Mouse (Mus musculus) midbrain, embryonic 16.5 days (tissue): ENCODE results near the gene Gbp7. TPM values are rescaled to one million over a fixed set of nuclear protein-coding genes. Genes with fewer than 3 reads are reported as not detected.
"Not testable (repeated sequence)": the region's sequence is repeated elsewhere in the genome, so short reads cannot be mapped to it uniquely, and the experiment has no call there.

Experiments used
- ATAC-seq: fragments of 200-750 bp; cut with Nextera tagmentation; 2 replicates; pipeline ENCODE4 v1.8.0; 2017; ENCODE audit warnings: moderate TSS enrichment
- H3K27ac ChIP-seq: fragments of 300-500 bp; sonication (generic); 2 replicates; pipeline ENCODE4 v1.5.1; 2014; ENCODE audit warnings: mild to moderate bottlenecking, low read length, mixed read lengths
- H3K27me3 ChIP-seq: fragments of 300-500 bp; sonication (generic); 2 replicates; pipeline ENCODE4 v1.6.1; 2014; ENCODE audit warnings: low read depth, low read length, mixed read lengths; ENCODE audit not compliant: control insufficient read depth, insufficient read depth
- H3K36me3 ChIP-seq: fragments of 300-500 bp; sonication (generic); 2 replicates; pipeline ENCODE4 v1.6.1; 2014; ENCODE audit warnings: mild to moderate bottlenecking, low read length, moderate library complexity, mixed read lengths; ENCODE audit not compliant: control insufficient read depth, insufficient read depth
- H3K4me1 ChIP-seq: fragments of 300-500 bp; sonication (generic); 2 replicates; pipeline ENCODE4 v1.6.1; 2014; ENCODE audit warnings: mild to moderate bottlenecking, low read length, mixed read lengths; ENCODE audit not compliant: control insufficient read depth, insufficient read depth
- H3K4me2 ChIP-seq: fragments of 300-500 bp; sonication (generic); 2 replicates; pipeline ENCODE4 v1.6.1; 2014; ENCODE audit warnings: mild to moderate bottlenecking, low read length, mixed read lengths
- H3K4me3 ChIP-seq: fragments of 300-500 bp; sonication (generic); 2 replicates; pipeline ENCODE4 v1.5.1; 2014; ENCODE audit warnings: low read depth, mild to moderate bottlenecking, low read length, moderate library complexity, mixed read lengths
- H3K9ac ChIP-seq: fragments of 300-500 bp; sonication (generic); 2 replicates; pipeline ENCODE4 v1.6.1; 2014; ENCODE audit warnings: low read depth, low read length, mixed read lengths
- H3K9me3 ChIP-seq: fragments of 300-500 bp; sonication (generic); replicated peaks from 2 replicates; pipeline ENCODE4 v1.6.1; 2014; ENCODE audit warnings: mild to moderate bottlenecking, low read length, mixed read lengths; ENCODE audit not compliant: control insufficient read depth, poor library complexity, severe bottlenecking
- WGBS: fragments of 180-500 bp; shearing (Covaris S2); extraction: QIAGEN DNeasy Blood & Tissue Kit; methylation state at CpG from one replicate; pipeline ENCODE4 v1.1.7; 2014; 5-methylcytosine and 5-hydroxymethylcytosine counted together
- polyA plus RNA-seq: library from polyadenylated mRNA; unstranded; fragments of >200 nt; fragmentation: Nextera tagmentation; extraction: Ambion mirVana; gene quantifications from 2 replicates; pipeline ENCODE4 v1.2.1, GENCODE M21; 2015

The Gbp7 gene
- polyA plus RNA-seq, 1 experiment from 2014 or later: 1.9 TPM

- Histone ChIP-seq H3K4me1 (no peaks in the 10 kb centered on the region), H3K9ac (no peak overlapping the region), H3K27ac (no peak overlapping the region), H3K27me3 (no peaks in the 10 kb centered on the region), H3K4me3 (no peak overlapping the region), H3K36me3 (no peaks in the 10 kb centered on the region), H3K9me3 (no peaks in the 10 kb centered on the region), H3K4me2 (no peak overlapping the region)
- WGBS: 89% methylated on average over 11 of the region's 11 CpGs
- ATAC-seq: no peak
Observed at GRCm38 (mm10) chr3:142555623-142556022, 25.5 kb downstream of the Gbp7 start.

- Histone ChIP-seq H3K36me3 (no peaks in the 10 kb centered on the region), H3K9me3 (no peaks in the 10 kb centered on the region), H3K27me3 (no peaks in the 10 kb centered on the region), H3K9ac (no peak within 1 kb of the TSS), H3K4me1 (no peaks in the 10 kb centered on the region), H3K27ac (no peak within 1 kb of the TSS), H3K4me3 (peak within 1 kb of the TSS; percentile 11; the same call in 1 of the 2 replicates), H3K4me2 (peak within 1 kb of the TSS; percentile 29)
- ATAC-seq: no peak
- WGBS: 36% methylated on average over 3 of the region's 3 CpGs
Observed at GRCm38 (mm10) chr3:142559632-142560228, 29.6 kb downstream of the Gbp7 start, which contains the start of gene Gbp3. TSS of gene Gbp3 (plus strand) at chr3:142560026.

- H3K9me3 ChIP-seq: no peaks in the 10 kb centered on the region
- WGBS: 19% methylated on average over 12 of the region's 12 CpGs
- no peaks in the 10 kb centered on the region for H3K36me3 ChIP-seq
- no peaks in the 10 kb centered on the region for H3K4me1 ChIP-seq
- H3K4me2 ChIP-seq: peak overlapping the region; percentile 29; the same call in 1 of the 2 replicates
- no peaks in the 10 kb centered on the region for H3K27me3 ChIP-seq
- peak overlapping the region; percentile 11; the same call in 1 of the 2 replicates for H3K4me3 ChIP-seq
- H3K9ac ChIP-seq: no peak overlapping the region
- no peak overlapping the region for H3K27ac ChIP-seq
- ATAC-seq: peak; percentile 79
Observed at GRCm38 (mm10) chr3:142560296-142560948, 30.3 kb downstream of the Gbp7 start.

- Histone ChIP-seq H3K9me3 (no peaks in the 10 kb centered on the region), H3K4me3 (no peak overlapping the region), H3K27me3 (no peaks in the 10 kb centered on the region), H3K4me2 (no peak overlapping the region), H3K9ac (no peak overlapping the region), H3K27ac (no peak overlapping the region), H3K36me3 (no peaks in the 10 kb centered on the region), H3K4me1 (no peaks in the 10 kb centered on the region)
- WGBS: 91% methylated on average over 14 of the region's 14 CpGs
- ATAC-seq: no peak
Observed at GRCm38 (mm10) chr3:142561045-142561646, 31.0 kb downstream of the Gbp7 start.

GRCm38 (mm10) chr3:142561666-142562065, 31.5 kb downstream of the Gbp7 start:
- WGBS: 87% methylated on average over 7 of the region's 7 CpGs
- H3K36me3 ChIP-seq: no peaks in the 10 kb centered on the region
- no peaks in the 10 kb centered on the region for H3K9me3 ChIP-seq
- no peaks in the 10 kb centered on the region for H3K4me1 ChIP-seq
- no peaks in the 10 kb centered on the region for H3K27me3 ChIP-seq
- no peak overlapping the region for H3K27ac ChIP-seq
- H3K4me2 ChIP-seq: no peak overlapping the region
- H3K4me3 ChIP-seq: no peak overlapping the region
- no peak for ATAC-seq
- H3K9ac ChIP-seq: no peak overlapping the region

- WGBS: 72% methylated on average over 5 of the region's 5 CpGs
Observed at GRCm38 (mm10) chr3:142567490-142567889, 37.3 kb downstream of the Gbp7 start.

GRCm38 (mm10) chr3:142570738-142571137, 40.6 kb downstream of the Gbp7 start:
- Histone ChIP-seq H3K9ac (no peak overlapping the region), H3K9me3 (no peaks in the 10 kb centered on the region), H3K4me3 (no peak overlapping the region), H3K36me3 (no peaks in the 10 kb centered on the region), H3K27me3 (no peaks in the 10 kb centered on the region), H3K27ac (no peak overlapping the region), H3K4me1 (no peaks in the 10 kb centered on the region), H3K4me2 (no peak overlapping the region)
- WGBS: 97% methylated on average over 4 of the region's 4 CpGs
- ATAC-seq: no peak

More at GRCm38 (mm10) chr3:142567490-142567889, 37.3 kb downstream of the Gbp7 start:
- not testable (repeated sequence) for H3K4me1 ChIP-seq, H3K4me2 ChIP-seq, H3K27me3 ChIP-seq, H3K9me3 ChIP-seq, ATAC-seq, H3K27ac ChIP-seq, H3K36me3 ChIP-seq, H3K4me3 ChIP-seq, H3K9ac ChIP-seq

GRCm38 (mm10) chr3:142577108-142577507, 47.0 kb downstream of the Gbp7 start:
- Histone ChIP-seq H3K4me3 (no peak overlapping the region), H3K36me3 (no peaks in the 10 kb centered on the region), H3K4me2 (no peak overlapping the region), H3K27me3 (no peaks in the 10 kb centered on the region), H3K9me3 (no peaks in the 10 kb centered on the region), H3K4me1 (no peaks in the 10 kb centered on the region), H3K9ac (no peak overlapping the region), H3K27ac (no peak overlapping the region)
- no peak for ATAC-seq
- WGBS: 89% methylated on average over 3 of the region's 3 CpGs

GRCm38 (mm10) chr3:142578342-142578741, 48.2 kb downstream of the Gbp7 start:
- Histone ChIP-seq H3K4me3 (no peak overlapping the region), H3K9me3 (no peaks in the 10 kb centered on the region), H3K4me2 (no peak overlapping the region), H3K4me1 (no peaks in the 10 kb centered on the region), H3K9ac (no peak overlapping the region), H3K27me3 (no peaks in the 10 kb centered on the region), H3K27ac (no peak overlapping the region), H3K36me3 (no peaks in the 10 kb centered on the region)
- 90% methylated on average over 4 of the region's 4 CpGs for WGBS
- no peak for ATAC-seq
